Mouse (Mus musculus): ENCODE data around the gene Vapb.

Vapb gene

DNA sequence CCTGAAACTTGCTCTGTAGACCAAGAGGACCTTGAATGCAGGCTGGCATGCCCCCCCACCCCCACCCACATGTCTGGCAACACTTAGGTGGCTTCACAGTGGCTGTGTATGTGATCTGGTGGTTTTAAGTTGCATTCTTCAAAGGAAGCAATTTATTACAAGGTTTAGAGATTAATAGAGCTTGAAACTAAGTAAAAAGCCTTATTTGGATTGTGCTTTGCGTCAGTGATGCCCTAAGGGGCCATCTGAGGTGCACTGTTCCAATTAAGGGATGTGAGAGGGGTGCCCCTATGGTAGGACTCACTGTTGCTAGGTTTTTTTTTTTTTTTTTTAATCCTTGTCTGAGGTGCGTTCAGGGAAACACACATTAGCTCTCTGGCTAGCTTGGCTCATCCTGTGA, 2.9 kb upstream of the Vapb start:
- no peak for DNase-seq (ENCODE audit: low spot score in 2 of 2)

- DNase-seq (ENCODE audit: low spot score in 2 of 2), result no peak
These were observed 921 bp downstream of the Vapb start for GRCm38 (mm10) chr2:173738232-173738631.

DNA sequence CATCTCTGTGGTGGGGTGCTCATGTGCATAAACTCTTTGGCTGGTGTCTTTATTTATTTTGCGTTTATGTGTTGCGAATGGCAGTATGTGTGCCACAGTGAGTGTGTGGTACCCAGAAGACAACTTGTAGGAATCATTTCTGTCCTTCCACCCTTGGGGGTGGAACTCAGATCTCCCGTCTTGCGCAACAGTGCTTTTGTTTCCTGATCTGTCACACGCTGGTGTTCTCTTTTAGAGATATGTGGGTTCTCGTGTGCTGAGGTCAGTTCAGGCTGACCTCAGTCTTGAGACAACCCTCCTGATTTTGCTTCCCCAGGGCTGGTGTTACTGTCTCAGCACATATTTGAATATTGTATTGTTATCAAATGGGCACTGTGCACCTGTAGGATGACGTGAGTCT, 1.8 kb downstream of the Vapb start:
- DNase-seq (ENCODE audit: low spot score in 2 of 2), result no peak

DNA sequence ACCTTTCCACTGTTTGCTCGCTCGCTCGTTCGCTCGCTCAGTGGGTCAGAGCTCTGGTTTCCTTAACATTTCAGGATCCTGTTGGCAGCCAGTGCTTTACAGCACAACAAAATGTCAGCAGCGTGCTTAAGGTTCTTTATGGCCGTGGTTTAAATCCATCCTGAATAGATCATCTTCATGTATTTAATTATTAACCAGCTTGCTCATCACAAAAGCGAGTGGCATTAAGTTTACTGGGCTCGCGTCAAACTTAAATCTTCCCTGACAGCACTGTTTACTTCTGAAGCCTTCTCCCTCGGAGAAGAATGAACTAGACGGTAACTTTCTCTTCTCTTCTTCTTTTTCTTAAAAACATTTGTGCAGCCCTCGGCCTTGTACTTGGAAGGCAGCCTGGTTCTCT, 4.8 kb downstream of the Vapb start:
- DNase-seq (ENCODE audit: low spot score in 2 of 2), result no peak

DNA sequence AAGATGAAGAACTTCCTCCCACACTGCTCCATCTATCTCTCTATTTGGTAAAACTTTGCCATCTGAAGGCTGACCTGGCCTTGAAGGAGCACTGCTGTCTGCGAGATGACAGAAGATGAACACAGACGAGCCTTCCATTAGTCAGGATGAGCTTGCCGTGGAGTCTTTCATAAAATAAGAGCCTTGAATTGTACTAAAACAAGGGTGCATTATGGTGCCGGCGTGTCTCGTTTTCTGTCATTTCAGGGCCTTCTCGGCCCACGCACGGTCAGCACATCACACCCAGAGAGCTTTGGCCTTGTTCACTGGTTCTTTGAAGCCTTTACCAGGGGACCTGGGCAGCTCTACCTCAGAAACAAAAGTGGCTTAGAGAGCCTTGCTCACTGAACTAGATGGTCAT, 5.4 kb downstream of the Vapb start:
- no peak for DNase-seq (ENCODE audit: low spot score in 2 of 2)

GRCm38 (mm10) chr2:173744070-173744815, 6.9 kb downstream of the Vapb start:
- no peak for DNase-seq (ENCODE audit: low spot score in 2 of 2)

- DNase-seq (ENCODE audit: low spot score in 2 of 2), result no peak
These were observed 11.8 kb downstream of the Vapb start for GRCm38 (mm10) chr2:173748961-173749659.

GRCm38 (mm10) chr2:173755433-173756144, 18.3 kb downstream of the Vapb start:
- DNase-seq (ENCODE audit: low spot score in 2 of 2), result no peak

DNA sequence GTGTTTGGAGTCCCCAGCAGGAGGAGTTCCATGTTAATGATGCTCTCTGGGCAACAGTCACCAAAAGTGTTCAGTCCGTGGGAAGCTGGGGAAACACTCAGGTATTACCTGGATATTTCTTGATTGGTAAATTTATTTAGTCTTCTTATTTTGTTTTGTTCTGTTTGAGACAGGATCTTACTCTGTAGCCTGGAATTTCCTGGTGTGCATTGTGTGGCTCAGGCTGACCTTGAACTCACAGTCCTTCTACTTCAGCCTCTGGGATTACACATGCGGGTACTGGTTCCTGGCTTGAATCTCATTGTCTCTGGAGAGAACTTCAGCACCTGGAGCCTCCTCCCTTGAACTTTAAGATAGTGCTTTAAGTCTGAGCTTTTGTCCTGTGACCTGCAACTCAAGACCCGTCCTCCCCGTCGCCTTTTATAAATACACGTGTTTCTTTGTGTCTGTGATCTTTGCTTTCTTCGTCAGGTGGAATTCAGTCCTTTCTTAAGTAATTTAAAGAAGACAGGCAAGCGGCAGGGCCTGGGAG, 20.4 kb downstream of the Vapb start:
- DNase-seq (ENCODE audit: low spot score in 2 of 2), result no peak

DNA sequence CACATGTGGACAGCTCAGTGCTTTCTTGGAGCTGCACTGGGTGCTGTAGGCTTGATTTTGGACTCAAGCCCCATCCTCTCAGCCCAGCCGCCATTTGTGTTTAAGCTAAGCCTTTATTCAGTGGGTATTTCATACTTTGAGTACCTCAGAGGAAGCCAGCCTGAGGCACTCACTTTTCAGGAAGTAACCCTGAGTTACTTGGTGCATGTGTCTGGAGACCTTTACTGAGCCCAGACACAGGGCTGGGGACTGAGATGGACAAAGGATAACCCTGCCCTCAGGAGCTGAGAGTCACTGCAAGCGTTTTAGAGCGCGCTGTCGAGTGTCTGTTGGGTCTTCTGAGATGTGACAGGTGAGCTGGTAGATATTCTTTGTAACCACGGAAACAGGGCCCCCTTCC, 23.3 kb downstream of the Vapb start:
- no peak for DNase-seq (ENCODE audit: low spot score in 2 of 2)

DNA sequence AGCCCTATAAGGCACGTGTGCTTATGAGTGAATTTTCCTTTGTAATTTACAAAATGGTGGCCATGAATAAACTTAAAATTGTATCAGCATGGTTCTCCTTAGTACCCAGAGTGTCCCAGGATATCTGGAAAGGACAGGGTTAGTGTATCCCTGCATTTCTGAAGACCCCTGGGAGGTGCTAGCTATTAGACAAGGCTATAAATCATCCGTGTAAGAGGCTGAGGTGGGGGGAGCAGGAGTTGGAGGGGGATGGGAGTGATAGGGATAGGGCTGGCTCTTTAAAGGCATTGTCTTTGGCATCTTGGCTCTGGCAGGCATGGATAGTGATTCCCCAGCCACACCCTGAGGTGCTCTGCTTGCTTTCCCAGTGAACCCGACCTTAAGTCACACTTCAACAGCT, 27.3 kb downstream of the Vapb start:
- DNase-seq (ENCODE audit: low spot score in 2 of 2), result no peak

DNA sequence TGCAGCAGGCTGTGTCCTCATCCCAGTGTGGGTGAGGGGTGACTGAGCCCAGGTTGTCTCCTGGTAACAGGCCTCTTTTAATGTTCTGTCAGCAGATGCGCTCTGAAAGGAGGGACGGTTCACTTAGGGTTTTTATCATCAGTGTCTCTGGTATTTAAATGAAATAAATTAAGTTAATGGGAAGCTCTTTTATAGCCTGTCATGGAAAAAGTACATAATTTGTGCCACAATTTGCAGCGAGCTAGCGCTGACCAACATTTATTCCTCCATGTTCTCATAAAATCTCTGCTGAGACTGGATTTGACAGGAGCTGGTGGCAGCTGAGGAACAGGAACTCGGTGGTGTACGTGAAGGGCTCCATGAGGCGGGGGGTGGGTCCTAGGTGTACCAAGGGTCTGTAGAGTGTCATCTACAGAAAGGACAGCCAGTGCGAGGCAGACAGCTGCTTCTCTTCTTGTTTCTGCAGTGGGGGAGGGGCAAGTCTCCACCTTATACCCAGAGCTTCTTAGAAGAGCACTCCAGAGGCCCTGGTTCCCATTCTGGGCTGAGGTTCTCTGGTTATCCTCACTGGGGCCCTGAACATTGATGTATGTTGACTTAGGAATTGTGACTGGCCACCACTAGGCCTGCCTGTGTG, 30.8 kb downstream of the Vapb start:
- no peak for DNase-seq (ENCODE audit: low spot score in 2 of 2)

DNA sequence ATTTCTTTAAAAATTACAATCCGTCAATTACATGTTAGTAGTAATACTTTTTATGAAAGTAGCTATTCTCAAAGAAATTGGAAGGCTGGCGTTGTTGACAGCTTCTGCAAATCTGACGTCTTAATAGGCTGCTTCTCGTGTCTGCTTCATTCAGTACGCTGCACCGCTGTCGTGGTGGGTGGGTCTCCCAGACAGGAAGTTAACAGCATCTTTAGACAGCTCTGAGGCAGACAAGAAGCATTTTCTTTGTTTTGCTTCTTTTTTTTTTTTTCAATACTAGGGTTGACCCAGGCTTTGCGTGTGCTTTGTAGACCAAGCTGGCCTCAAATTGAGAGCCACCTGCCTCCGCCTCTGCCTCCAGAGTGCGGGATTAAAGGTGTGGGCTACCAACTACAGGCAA, 31.9 kb downstream of the Vapb start:
- DNase-seq (ENCODE audit: low spot score in 2 of 2), result no peak

DNA sequence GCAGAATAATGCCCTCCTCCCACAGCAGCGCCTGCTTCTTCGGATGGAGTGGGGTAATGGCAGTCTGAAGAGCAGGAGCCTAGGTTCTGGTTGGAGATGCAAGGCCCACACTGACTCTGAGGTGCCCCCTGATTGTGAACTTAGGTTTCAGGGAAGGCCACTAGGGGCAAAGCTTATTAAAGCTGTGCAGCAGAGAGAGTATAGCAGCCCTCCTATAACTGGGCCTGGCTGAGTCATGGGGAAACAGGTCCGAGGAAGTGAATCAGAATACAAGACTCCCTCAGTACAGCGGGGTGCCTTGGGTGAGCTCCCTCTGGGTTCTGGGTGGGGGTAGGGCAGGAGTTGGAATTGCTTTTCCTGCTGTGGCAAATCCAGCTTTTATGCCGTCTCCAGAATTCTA, 33.3 kb downstream of the Vapb start:
- DNase-seq (ENCODE audit: low spot score in 2 of 2), result no peak

DNA sequence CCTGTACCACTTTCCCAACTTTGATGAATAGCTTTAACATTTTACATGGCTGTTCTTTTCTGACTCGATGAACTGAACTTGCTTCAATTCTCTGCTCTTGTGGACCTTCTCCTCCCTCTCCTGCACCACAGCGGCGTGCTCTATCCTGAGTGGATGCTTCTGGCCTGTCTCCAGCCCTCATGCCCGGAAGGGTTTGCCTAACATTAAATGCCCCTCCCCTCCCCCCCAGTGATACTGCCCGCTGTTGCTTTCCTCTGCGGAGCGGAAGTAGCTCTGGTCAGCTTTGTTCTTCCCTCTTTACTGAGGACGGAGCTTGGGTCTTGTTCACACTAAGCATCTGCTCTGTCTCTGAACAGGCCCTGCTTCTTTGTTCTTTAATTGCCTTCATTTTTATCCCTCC, 34.4 kb downstream of the Vapb start:
- no peak for DNase-seq (ENCODE audit: low spot score in 2 of 2)

GRCm38 (mm10) chr2:173775556-173775955, 38.2 kb downstream of the Vapb start:
- DNase-seq (ENCODE audit: low spot score in 2 of 2), result no peak

DNA sequence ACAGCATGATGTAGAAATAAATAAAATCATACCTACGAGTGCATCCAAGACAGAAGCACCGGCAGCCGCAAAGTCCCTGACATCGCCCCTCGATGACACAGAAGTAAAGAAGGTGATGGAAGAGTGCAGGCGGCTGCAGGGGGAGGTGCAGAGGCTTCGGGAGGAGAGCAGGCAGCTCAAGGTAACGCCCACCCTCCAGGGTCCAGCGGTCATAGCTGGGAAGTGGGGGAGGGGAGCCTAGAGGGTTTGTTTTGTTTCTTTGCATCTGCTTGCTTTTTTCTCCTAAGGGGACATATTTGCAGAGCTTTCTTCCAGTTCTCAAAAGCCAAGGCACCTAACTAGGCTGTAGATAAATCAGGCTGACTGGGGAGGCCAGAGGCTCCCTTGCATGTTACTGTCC, 38.8 kb downstream of the Vapb start:
- DNase-seq (ENCODE audit: low spot score in 2 of 2), result no peak

DNA sequence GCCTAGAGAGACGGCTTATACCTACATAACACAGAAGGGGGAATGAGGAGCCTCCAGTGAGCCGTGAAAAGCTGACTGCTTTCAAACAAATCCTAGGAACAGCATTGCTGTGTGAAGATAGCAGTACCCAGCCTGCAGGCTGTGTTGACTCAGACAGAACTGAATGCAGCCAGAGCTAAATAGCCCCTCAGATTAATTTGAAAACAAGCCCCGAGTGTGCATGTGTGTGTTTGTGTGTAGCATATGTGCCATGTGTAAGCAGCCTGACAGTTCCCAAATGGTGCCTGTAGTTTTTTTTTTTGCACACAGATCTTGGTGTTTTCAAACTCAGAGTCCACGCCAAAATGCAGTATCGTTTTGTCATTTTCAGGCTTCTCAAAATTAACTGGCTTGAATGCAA, 43.6 kb downstream of the Vapb start:
- DNase-seq (ENCODE audit: low spot score in 2 of 2), result no peak

GRCm38 (mm10) chr2:173784366-173784765, 47.1 kb downstream of the Vapb start:
- DNase-seq (ENCODE audit: low spot score in 2 of 2), result no peak

DNA sequence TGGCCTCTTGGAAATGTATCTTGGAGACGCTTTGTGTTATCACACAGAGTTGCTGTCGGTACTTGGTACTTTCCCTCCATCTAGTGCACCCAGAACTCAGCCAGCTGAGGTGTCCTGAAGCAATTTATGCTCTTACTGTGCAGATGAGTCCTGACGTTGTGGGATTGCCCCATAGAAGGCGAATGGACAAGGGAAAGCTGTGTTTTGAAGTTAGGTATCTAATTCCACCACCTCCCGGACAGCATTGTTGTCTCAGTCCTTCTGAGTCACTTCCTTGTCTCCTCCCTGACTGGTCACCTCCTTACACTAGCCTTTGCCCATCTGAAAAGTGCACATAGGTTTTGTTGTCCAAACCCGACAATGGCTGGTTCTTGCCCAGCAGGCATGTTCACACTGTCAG, 47.6 kb downstream of the Vapb start:
- DNase-seq (ENCODE audit: low spot score in 2 of 2), result no peak

DNA sequence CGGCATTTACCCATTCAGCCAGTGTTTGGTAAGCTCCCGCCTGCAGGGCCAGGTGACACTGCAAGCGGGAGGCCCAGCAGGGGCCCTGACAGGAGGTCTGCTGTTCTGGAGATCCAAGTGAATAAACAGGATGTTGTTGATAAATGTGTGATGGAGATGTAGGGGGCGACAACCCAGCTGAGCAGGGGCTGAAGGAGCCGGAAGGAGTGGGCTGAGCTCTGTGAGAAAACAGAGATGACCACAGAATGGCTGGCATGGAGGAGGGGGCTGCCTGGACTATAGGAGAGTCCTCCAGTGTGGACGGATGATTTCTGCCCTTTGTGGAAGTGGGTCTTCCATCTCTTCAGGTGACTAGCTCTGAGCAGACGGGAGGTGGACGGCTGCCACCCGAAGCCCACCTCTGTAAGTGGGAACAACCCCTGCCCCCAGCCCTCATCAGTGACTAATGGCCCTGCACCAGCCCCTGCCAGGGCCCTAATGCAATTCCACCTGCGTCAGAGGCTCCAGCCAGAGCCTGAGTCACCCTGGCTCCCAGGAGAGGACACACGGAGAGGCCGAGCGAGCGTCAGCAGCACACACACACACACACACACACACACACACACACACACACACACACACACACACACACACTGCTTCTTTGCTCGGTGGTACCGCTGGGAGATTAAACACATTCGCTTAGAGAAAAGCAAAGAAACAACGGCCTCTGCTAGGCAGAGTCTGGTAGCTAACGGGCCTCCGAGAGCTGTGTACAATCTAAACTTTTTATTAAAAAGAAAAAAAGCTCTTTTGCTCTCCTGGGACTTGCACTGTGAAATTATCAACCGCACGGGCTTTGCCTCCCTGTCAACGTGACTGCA, 52.9 kb downstream of the Vapb start:
- DNase-seq (ENCODE audit: low spot score in 2 of 2), result no peak
